Mouse (Mus musculus): ENCODE measurements around the gene Fbxo46.

GRCm38 (mm10) chr7:19091913-19092312 is 27.7 kb upstream of the Fbxo46 start:
- TF ChIP-seq POLR2A (IDR thresholded peaks at IDR 0.05; ENCODE audit: extremely low read depth, insufficient read depth, low read length) (no peak), CTCF (IDR thresholded peaks at IDR 0.05; ENCODE audit: low read depth, low read length) (no peak)
